Mouse (Mus musculus): ENCODE data around the gene Cyp8b1. TPM values are rescaled to one million over a fixed set of nuclear protein-coding genes. Genes with fewer than 3 reads are reported as not detected.

Gene Cyp8b1
- polyA plus RNA-seq, 2 experiments, result 0.74 to 1.8 TPM

- H3K36me3 ChIP-seq (replicated peaks; ENCODE audit: control insufficient read depth, insufficient read depth, low read depth), result no peaks in the 10 kb centered on the region
- H3K4me1 ChIP-seq (replicated peaks; ENCODE audit: control insufficient read depth in 2 of 2, insufficient read depth in 2 of 2, low read length in 1 of 2), result no peaks in the 10 kb centered on the region
- no peak overlapping the region for H3K27ac ChIP-seq
- no peaks in the 10 kb centered on the region for H3K27me3 ChIP-seq (ENCODE audit: control insufficient read depth, insufficient read depth, low read length)
- no peak for DNase-seq (ENCODE audit: low read depth in 3 of 3, low spot score in 3 of 3)
- no peak for ATAC-seq (ENCODE audit: insufficient read depth)
- TF ChIP-seq EP300 (IDR thresholded peaks at IDR 0.05; ENCODE audit: low read depth) (no peak), CTCF (IDR thresholded peaks at IDR 0.05; ENCODE audit: low read depth) (no peak)
- no peak overlapping the region for H3K9ac ChIP-seq (replicated peaks)
- 68% methylated on average over 6 of the region's 6 CpGs for WGBS (ENCODE audit: insufficient replicate concordance)
- H3K4me2 ChIP-seq (ENCODE audit: low read depth), result no peak overlapping the region
- H3K9me3 ChIP-seq (ENCODE audit: control insufficient read depth, low read length), result no peaks in the 10 kb centered on the region
- H3K4me3 ChIP-seq (ENCODE audit: insufficient read depth in 1 of 2, low read depth in 2 of 2, low read length in 2 of 2), result no peak overlapping the region
Observed at GRCm38 (mm10) chr9:121867632-121868031, 48.5 kb downstream of the Cyp8b1 start.

DNA sequence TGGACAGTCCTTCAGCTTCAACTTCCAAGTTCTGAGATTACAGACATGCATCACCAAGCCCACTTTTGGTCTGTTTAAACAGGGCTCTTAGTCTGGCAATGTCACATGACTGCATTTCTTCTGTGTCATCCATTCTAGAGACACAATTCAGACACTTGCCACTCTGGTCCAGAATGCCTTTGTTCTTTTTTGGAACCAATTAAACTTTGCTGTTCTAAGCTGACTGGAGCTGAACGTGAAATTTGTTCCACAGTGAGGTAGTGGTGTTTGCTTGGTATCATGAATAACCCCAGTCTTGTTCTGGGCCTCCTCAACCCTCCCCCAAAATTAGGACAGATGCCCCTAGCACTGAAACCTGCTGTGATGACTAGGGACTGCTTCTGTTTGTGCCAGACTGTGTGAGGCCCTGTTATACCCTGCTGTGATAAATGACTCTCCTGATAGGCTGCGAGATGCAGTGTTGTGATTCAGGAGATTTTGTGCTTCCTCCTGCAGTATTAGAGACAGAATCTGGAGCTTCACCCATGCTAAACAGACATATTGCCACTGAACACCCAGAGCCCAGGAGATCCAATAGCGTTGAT, 50.6 kb downstream of the Cyp8b1 start:
- Histone ChIP-seq H3K36me3 (replicated peaks; ENCODE audit: control insufficient read depth, insufficient read depth, low read depth) (no peaks in the 10 kb centered on the region), H3K9ac (replicated peaks) (no peak overlapping the region), H3K4me2 (ENCODE audit: low read depth) (no peak overlapping the region), H3K27ac (no peak overlapping the region), H3K4me1 (replicated peaks; ENCODE audit: control insufficient read depth in 2 of 2, insufficient read depth in 2 of 2, low read length in 1 of 2) (no peaks in the 10 kb centered on the region), H3K27me3 (ENCODE audit: control insufficient read depth, insufficient read depth, low read length) (no peaks in the 10 kb centered on the region), H3K9me3 (ENCODE audit: control insufficient read depth, low read length) (no peaks in the 10 kb centered on the region), H3K4me3 (ENCODE audit: insufficient read depth in 1 of 2, low read depth in 2 of 2, low read length in 2 of 2) (no peak overlapping the region)
- TF ChIP-seq CTCF (IDR thresholded peaks at IDR 0.05; ENCODE audit: low read depth), result no peak
- TF ChIP-seq EP300 (IDR thresholded peaks at IDR 0.05; ENCODE audit: low read depth), result no peak
- DNase-seq (ENCODE audit: low read depth in 3 of 3, low spot score in 3 of 3), result no peak
- WGBS (ENCODE audit: insufficient replicate concordance), result 38% methylated on average over 3 of the region's 3 CpGs
- no peak for ATAC-seq (ENCODE audit: insufficient read depth)

- Histone ChIP-seq H3K4me3 (ENCODE audit: insufficient read depth in 1 of 2, low read depth in 2 of 2, low read length in 2 of 2) (no peak overlapping the region), H3K9ac (replicated peaks) (no peak overlapping the region), H3K4me2 (ENCODE audit: low read depth) (no peak overlapping the region), H3K4me1 (replicated peaks; ENCODE audit: control insufficient read depth in 2 of 2, insufficient read depth in 2 of 2, low read length in 1 of 2) (no peaks in the 10 kb centered on the region), H3K27me3 (ENCODE audit: control insufficient read depth, insufficient read depth, low read length) (no peaks in the 10 kb centered on the region), H3K9me3 (ENCODE audit: control insufficient read depth, low read length) (no peaks in the 10 kb centered on the region), H3K27ac (no peak overlapping the region), H3K36me3 (replicated peaks; ENCODE audit: control insufficient read depth, insufficient read depth, low read depth) (no peaks in the 10 kb centered on the region)
- TF ChIP-seq EP300 (IDR thresholded peaks at IDR 0.05; ENCODE audit: low read depth) (no peak), CTCF (IDR thresholded peaks at IDR 0.05; ENCODE audit: low read depth) (no peak)
- WGBS (ENCODE audit: insufficient replicate concordance), result 54% methylated on average over 4 of the region's 4 CpGs
- ATAC-seq (ENCODE audit: insufficient read depth) (no peak), DNase-seq (ENCODE audit: low read depth in 3 of 3, low spot score in 3 of 3) (no peak)
Observed at GRCm38 (mm10) chr9:121864837-121865236, 51.3 kb downstream of the Cyp8b1 start.

Other genes starting within 250 kb of the Cyp8b1 start
- 1.6 and 1.8 TPM in 2 replicates for gene Sec22c, start 210.8 kb downstream of the Cyp8b1 start, polyA plus RNA-seq (2012; rRNA removed)
- gene Sec22c, start 210.8 kb downstream of the Cyp8b1 start, polyA plus RNA-seq (2014; fragmentation: Nextera tagmentation; extraction: Ambion mirVana), result 2.2 and 2.9 TPM in 2 replicates
- 23.4 and 24.8 TPM in 2 replicates for gene Ss18l2, start 206.0 kb downstream of the Cyp8b1 start, polyA plus RNA-seq (2012; rRNA removed)
- gene Ss18l2, start 206.0 kb downstream of the Cyp8b1 start, polyA plus RNA-seq (2014; fragmentation: Nextera tagmentation; extraction: Ambion mirVana), result 76.8 and 83.3 TPM in 2 replicates
- 29.5 and 41.5 TPM in 2 replicates for gene Nktr, start 197.1 kb downstream of the Cyp8b1 start, polyA plus RNA-seq (2012; rRNA removed)
- 18.5 and 24.0 TPM in 2 replicates for gene Nktr, start 197.1 kb downstream of the Cyp8b1 start, polyA plus RNA-seq (2014; fragmentation: Nextera tagmentation; extraction: Ambion mirVana)
- 1.8 and 2.3 TPM in 2 replicates for gene Zfp651, start 157.0 kb downstream of the Cyp8b1 start, polyA plus RNA-seq (2012; rRNA removed)
- gene Zfp651, start 157.0 kb downstream of the Cyp8b1 start, polyA plus RNA-seq (2014; fragmentation: Nextera tagmentation; extraction: Ambion mirVana), result 0.52 and 0.75 TPM in 2 replicates
- 0.04 TPM in 1 of 2 replicates, not detected in the other for gene Klhl40, start 138.7 kb downstream of the Cyp8b1 start, polyA plus RNA-seq (2012; rRNA removed)
- gene Klhl40, start 138.7 kb downstream of the Cyp8b1 start, polyA plus RNA-seq (2014; fragmentation: Nextera tagmentation; extraction: Ambion mirVana), result 0.05 TPM in 1 of 2 replicates, not detected in the other
- gene Hhatl, start 123.8 kb downstream of the Cyp8b1 start, polyA plus RNA-seq (2012; rRNA removed), result 0.05 TPM in 1 of 2 replicates, not detected in the other
- not detected in 2 replicates for gene Hhatl, start 123.8 kb downstream of the Cyp8b1 start, polyA plus RNA-seq (2014; fragmentation: Nextera tagmentation; extraction: Ambion mirVana)
- gene Ccdc13, start 76.8 kb downstream of the Cyp8b1 start, polyA plus RNA-seq (2012; rRNA removed), result not detected in 2 replicates
- not detected in 2 replicates for gene Ccdc13, start 76.8 kb downstream of the Cyp8b1 start, polyA plus RNA-seq (2014; fragmentation: Nextera tagmentation; extraction: Ambion mirVana)
- 12.9 and 20.8 TPM in 2 replicates for gene Higd1a, start 57.9 kb downstream of the Cyp8b1 start, polyA plus RNA-seq (2012; rRNA removed)
- gene Higd1a, start 57.9 kb downstream of the Cyp8b1 start, polyA plus RNA-seq (2014; fragmentation: Nextera tagmentation; extraction: Ambion mirVana), result 97.4 and 119 TPM in 2 replicates
- 0.07 and 0.08 TPM in 2 replicates for gene Ackr2, start 17.9 kb downstream of the Cyp8b1 start, polyA plus RNA-seq (2012; rRNA removed)
- 0.20 and 0.37 TPM in 2 replicates for gene Ackr2, start 17.9 kb downstream of the Cyp8b1 start, polyA plus RNA-seq (2014; fragmentation: Nextera tagmentation; extraction: Ambion mirVana)
- 0.08 and 0.14 TPM in 2 replicates for gene Fam198a, start 34.7 kb upstream of the Cyp8b1 start, polyA plus RNA-seq (2012; rRNA removed)
- 0.10 and 0.13 TPM in 2 replicates for gene Fam198a, start 34.7 kb upstream of the Cyp8b1 start, polyA plus RNA-seq (2014; fragmentation: Nextera tagmentation; extraction: Ambion mirVana)
- 1.9 and 2.0 TPM in 2 replicates for gene Pomgnt2, start 80.8 kb upstream of the Cyp8b1 start, polyA plus RNA-seq (2012; rRNA removed)
- gene Pomgnt2, start 80.8 kb upstream of the Cyp8b1 start, polyA plus RNA-seq (2014; fragmentation: Nextera tagmentation; extraction: Ambion mirVana), result 1.7 and 2.2 TPM in 2 replicates
- gene Snrk, start 201.0 kb upstream of the Cyp8b1 start, polyA plus RNA-seq (2012; rRNA removed), result 9.9 and 12.9 TPM in 2 replicates
- 10.4 and 12.3 TPM in 2 replicates for gene Snrk, start 201.0 kb upstream of the Cyp8b1 start, polyA plus RNA-seq (2014; fragmentation: Nextera tagmentation; extraction: Ambion mirVana)